Mouse (Mus musculus) midbrain, postnatal 0 days (tissue): ENCODE measurements at regions not wholly inside any gene's neighbourhood (a gene's known extent, or its start where the extent isn't known, plus 50 kb on each side); places are given as distances from the start of the nearest gene placed in this dataset.

Experiments
- ATAC-seq: fragments of 200-750 bp; cut with Nextera tagmentation; 2 replicates; pipeline ENCODE4 v1.8.0; 2017; ENCODE audit warnings: moderate number of reproducible peaks, mild to moderate bottlenecking, moderate TSS enrichment, moderate library complexity; ENCODE audit not compliant: low FRiP score
- DNase-seq: peaks from one replicate; pipeline ENCODE4 v3.0.0-alpha.2; 2015; ENCODE audit warnings: low spot score
- H3K27ac ChIP-seq: fragments of 300-500 bp; sonication (generic); 2 replicates; pipeline ENCODE4 v1.5.1; 2014; ENCODE audit warnings: low read depth, mild to moderate bottlenecking, low read length, mixed read lengths
- H3K27me3 ChIP-seq: fragments of 300-500 bp; sonication (generic); 2 replicates; pipeline ENCODE4 v1.6.1; 2014; ENCODE audit warnings: low read length, control low read depth, mixed read lengths; ENCODE audit not compliant: insufficient read depth
- H3K36me3 ChIP-seq: fragments of 300-500 bp; sonication (generic); 2 replicates; pipeline ENCODE4 v1.6.1; 2014; ENCODE audit warnings: low read length, control low read depth, mixed read lengths; ENCODE audit not compliant: insufficient read depth
- H3K4me1 ChIP-seq: fragments of 300-500 bp; sonication (generic); 2 replicates; pipeline ENCODE4 v1.6.1; 2014; ENCODE audit warnings: mild to moderate bottlenecking, control low read depth, antibody characterized with exemption, low read length, mixed read lengths; ENCODE audit not compliant: insufficient read depth
- H3K4me2 ChIP-seq: fragments of 300-500 bp; sonication (generic); 2 replicates; pipeline ENCODE4 v1.6.1; 2014; ENCODE audit warnings: low read depth, mild to moderate bottlenecking, low read length, mixed read lengths; ENCODE audit not compliant: poor library complexity, severe bottlenecking
- H3K4me3 ChIP-seq: fragments of 300-500 bp; sonication (generic); 2 replicates; pipeline ENCODE4 v1.5.1; 2014; ENCODE audit warnings: low read depth, mild to moderate bottlenecking, low read length, moderate library complexity
- H3K9ac ChIP-seq: fragments of 300-500 bp; sonication (generic); replicated peaks from 2 replicates; pipeline ENCODE4 v1.6.1; 2014; ENCODE audit warnings: mild to moderate bottlenecking, low read length, moderate library complexity, mixed read lengths; ENCODE audit not compliant: poor library complexity, severe bottlenecking
- H3K9me3 ChIP-seq: fragments of 300-500 bp; sonication (generic); 2 replicates; pipeline ENCODE4 v1.6.1; 2016; ENCODE audit warnings: low read length, control low read depth
- CTCF ChIP-seq: IDR thresholded peaks from 2 replicates; pipeline ENCODE4 v1.5.1; 2016; ENCODE audit warnings: antibody characterized with exemption, mild to moderate bottlenecking
- WGBS: fragments of 180-500 bp; shearing (Covaris S2); extraction: QIAGEN DNeasy Blood & Tissue Kit; methylation state at CpG from one replicate; pipeline ENCODE4 v1.1.7; 2014; 5-methylcytosine and 5-hydroxymethylcytosine counted together

DNA sequence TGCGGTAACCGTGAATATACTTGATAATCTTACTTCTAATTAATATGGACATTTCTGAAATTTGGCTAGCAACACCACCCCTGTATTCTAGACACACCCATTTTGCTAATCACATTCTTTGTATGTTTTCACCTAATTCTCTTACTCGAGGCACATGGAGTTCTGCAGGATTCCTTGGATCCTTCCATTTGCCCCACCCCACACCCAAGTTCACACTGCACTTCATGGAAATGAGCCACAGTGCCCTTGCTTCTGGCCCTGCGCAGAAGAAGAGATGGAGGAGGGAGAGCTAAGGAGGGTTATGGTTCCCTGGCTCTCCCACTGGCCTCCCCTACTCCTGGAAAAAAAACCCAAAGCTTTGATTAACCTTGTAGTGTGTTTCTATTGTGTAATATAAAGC lies 487.9 kb upstream of the Tnp1 start:
- Histone ChIP-seq H3K9me3 (no peaks in the 10 kb centered on the region), H3K36me3 (no peaks in the 10 kb centered on the region), H3K4me3 (no peak overlapping the region), H3K9ac (no peak overlapping the region), H3K4me2 (no peak overlapping the region), H3K27ac (no peak overlapping the region), H3K27me3 (no peaks in the 10 kb centered on the region), H3K4me1 (no peaks in the 10 kb centered on the region)
- ATAC-seq, result no peak
- no peak for TF ChIP-seq CTCF
- 83% methylated on average over 4 of the region's 4 CpGs for WGBS
- no peak for DNase-seq

DNA sequence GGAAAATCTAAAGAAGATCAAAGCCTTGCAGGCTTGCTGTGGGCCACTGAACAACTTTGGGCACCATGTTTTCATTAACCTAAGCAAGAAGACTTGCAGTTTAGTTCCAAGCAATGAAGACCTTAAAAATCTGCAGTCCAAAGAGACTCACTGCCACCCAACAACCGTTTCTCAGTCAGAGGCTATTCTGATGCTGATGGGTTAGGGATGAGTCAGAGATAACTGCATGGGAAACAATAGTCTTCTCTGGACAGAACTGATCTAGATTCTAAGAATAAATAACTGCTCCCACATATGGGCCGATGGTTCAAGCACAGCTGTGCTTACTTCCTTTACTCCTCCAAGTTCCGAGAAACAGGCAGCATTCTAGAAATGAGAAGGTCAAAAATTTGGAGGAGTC lies 485.0 kb upstream of the Tnp1 start:
- Histone ChIP-seq H3K4me2 (no peak overlapping the region), H3K9ac (no peak overlapping the region), H3K4me3 (no peak overlapping the region), H3K27me3 (no peaks in the 10 kb centered on the region), H3K9me3 (no peaks in the 10 kb centered on the region), H3K4me1 (no peaks in the 10 kb centered on the region), H3K36me3 (no peaks in the 10 kb centered on the region), H3K27ac (no peak overlapping the region)
- no peak for DNase-seq
- 30% methylated on average over 3 of the region's 3 CpGs for WGBS
- no peak for TF ChIP-seq CTCF
- ATAC-seq, result no peak

DNA sequence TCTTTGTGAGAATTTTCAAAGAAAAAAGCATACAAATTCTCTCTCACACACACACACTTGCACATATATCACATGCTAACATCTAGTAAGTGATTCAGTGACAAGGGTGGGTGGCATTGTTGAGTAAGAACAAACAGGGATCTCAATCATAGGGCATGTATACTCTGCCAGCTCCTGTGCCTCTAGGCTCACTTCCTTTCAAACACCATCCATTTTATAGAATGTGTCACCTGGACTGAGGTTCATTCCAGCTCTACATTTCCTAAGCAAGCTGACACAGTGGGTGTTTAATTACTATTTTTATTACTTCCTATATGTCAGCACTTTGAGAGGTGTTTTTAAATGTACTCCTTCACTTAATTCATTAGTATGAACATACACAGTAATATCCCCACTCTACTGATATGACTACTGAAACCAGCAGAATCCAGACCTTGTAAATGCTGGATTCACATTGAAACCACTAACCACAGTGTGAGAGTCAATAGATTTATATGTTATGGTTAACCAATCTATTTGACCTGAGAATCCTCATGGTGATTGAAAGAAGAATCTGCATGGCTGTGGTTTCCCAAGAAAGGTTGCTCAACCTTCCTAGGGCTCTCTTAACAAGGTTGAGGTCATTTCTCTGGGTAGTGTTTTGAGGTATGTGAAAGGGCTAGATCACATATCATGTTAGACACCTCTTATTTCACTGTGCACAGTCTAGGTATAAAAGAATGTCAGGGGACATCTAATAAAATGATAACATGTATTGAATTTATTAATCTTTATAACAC lies 480.5 kb upstream of the Tnp1 start:
- Histone ChIP-seq H3K27me3 (no peaks in the 10 kb centered on the region), H3K9me3 (no peaks in the 10 kb centered on the region), H3K4me3 (no peak overlapping the region), H3K4me1 (no peaks in the 10 kb centered on the region), H3K27ac (no peak overlapping the region), H3K9ac (no peak overlapping the region), H3K4me2 (no peak overlapping the region), H3K36me3 (no peaks in the 10 kb centered on the region)
- DNase-seq (no peak), ATAC-seq (no peak)
- no peak for TF ChIP-seq CTCF

DNA sequence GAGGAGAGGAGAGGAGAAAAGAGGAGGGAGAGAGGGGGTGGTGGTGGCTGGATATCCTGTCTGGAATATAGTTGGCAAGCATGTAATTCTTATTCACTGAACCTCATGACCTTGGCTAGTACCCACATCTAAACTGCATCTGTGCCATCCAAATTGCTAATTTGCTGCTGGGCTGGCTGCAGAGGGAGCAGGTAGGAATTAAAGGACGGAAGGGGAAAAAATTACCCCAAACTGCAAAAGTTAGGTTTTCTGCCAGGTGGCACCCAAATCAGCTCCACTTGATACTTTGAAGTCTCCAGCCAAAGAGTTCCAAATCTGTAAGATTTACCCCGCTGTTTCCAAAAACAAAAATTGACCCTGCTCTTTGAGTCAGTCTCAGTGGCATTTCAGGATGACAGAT lies 466.2 kb upstream of the Tnp1 start:
- H3K4me1 ChIP-seq, result no peaks in the 10 kb centered on the region
- no peak for ATAC-seq
- H3K4me3 ChIP-seq, result no peak overlapping the region
- no peak for TF ChIP-seq CTCF
- no peaks in the 10 kb centered on the region for H3K27me3 ChIP-seq
- H3K9me3 ChIP-seq, result no peaks in the 10 kb centered on the region
- H3K27ac ChIP-seq, result no peak overlapping the region
- no peak overlapping the region for H3K9ac ChIP-seq
- WGBS, result 79% methylated on average over 2 of the region's 2 CpGs
- no peak overlapping the region for H3K4me2 ChIP-seq
- no peak for DNase-seq
- no peaks in the 10 kb centered on the region for H3K36me3 ChIP-seq

DNA sequence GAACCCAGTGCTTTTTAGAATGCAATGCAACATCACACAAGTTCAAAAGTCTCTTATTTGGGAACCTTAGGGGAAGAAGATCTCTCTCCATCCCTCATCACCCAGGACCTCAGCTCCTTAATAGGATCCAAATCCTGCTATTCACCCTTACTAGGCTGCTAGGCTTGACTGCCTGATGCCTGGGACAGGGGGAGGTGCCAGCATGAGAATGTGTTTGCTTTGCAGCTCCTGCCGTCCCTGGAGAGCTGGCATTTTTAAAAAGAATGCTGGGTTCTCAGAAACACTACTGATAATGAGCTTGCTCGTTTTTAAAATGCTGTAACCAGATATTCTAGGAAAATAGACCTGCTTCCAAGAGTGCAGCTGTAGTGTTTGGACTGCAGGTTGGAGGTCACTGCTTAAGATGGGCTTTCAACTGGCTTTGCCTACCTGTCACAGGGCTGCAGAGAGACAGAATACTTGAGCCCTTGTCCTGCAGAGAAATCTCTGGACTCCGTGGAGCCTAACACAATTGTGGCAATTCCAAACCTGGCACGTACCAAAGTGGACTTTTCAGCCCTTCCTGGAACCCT lies 463.7 kb upstream of the Tnp1 start:
- H3K4me2 ChIP-seq, result no peak overlapping the region
- ATAC-seq (no peak), DNase-seq (no peak)
- H3K4me1 ChIP-seq, result no peaks in the 10 kb centered on the region
- no peaks in the 10 kb centered on the region for H3K27me3 ChIP-seq
- H3K27ac ChIP-seq, result no peak overlapping the region
- H3K9me3 ChIP-seq, result no peaks in the 10 kb centered on the region
- no peak for TF ChIP-seq CTCF
- no peak overlapping the region for H3K9ac ChIP-seq
- 45% methylated on average over 4 of the region's 4 CpGs for WGBS
- H3K36me3 ChIP-seq, result no peaks in the 10 kb centered on the region
- no peak overlapping the region for H3K4me3 ChIP-seq

DNA sequence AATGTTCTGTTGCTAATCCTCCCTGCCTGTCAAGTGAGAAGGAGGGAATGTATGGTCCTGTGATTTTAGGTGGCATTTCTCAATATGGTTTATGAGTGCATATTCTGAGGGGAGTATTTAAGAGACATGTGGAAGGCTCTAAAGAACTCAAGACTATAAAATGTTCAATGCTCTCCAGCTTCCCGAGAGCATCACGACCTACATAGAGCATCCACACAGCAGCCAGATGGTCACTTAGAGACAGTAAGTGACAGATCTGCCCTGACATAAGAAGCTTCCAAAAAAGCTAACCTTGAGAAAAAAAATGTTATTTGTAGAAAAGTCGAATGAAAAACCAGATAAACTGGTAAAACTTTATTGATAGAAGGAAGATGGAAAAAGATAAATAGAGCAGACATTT lies 444.9 kb upstream of the Tnp1 start:
- Histone ChIP-seq H3K4me1 (no peaks in the 10 kb centered on the region), H3K4me2 (no peak overlapping the region), H3K27ac (no peak overlapping the region), H3K4me3 (no peak overlapping the region), H3K9me3 (no peaks in the 10 kb centered on the region), H3K9ac (no peak overlapping the region), H3K27me3 (no peaks in the 10 kb centered on the region), H3K36me3 (no peaks in the 10 kb centered on the region)
- ATAC-seq (no peak), DNase-seq (no peak)
- TF ChIP-seq CTCF, result no peak
- WGBS, result 56% methylated on average over 3 of the region's 3 CpGs
